Mouse (Mus musculus): Measurements from ENCODE around the gene B4galnt3. TPM values are rescaled to one million over a fixed set of nuclear protein-coding genes. Genes with fewer than 3 reads are reported as not detected.

The B4galnt3 gene
- polyA plus RNA-seq, 1 experiment = 0.10 TPM

GRCm38 (mm10) chr6:120230441-120230840 is 63.9 kb downstream of the B4galnt3 start:
- Histone ChIP-seq H3K36me3 (ENCODE audit: control insufficient read depth, insufficient read depth) (no peaks in the 10 kb centered on the region), H3K79me2 (ENCODE audit: control insufficient read depth, insufficient read depth) (no peaks in the 10 kb centered on the region), H3K4me3 (no peak overlapping the region), H3ac (ENCODE audit: control insufficient read depth, insufficient read length) (no peak overlapping the region), H3K27me3 (ENCODE audit: control insufficient read depth, insufficient read depth, insufficient read length) (peaks cover 4% of the 10 kb centered on the region), H3K4me2 (ENCODE audit: low read depth) (no peak overlapping the region)
- TF ChIP-seq MAX (IDR thresholded peaks at IDR 0.05; ENCODE audit: low read depth) (no peak), MYOD1 (IDR thresholded peaks at IDR 0.05; ENCODE audit: control insufficient read depth in 1 of 3, insufficient read length in 2 of 3, low read depth in 2 of 3) (no peak), TCF12 (IDR thresholded peaks at IDR 0.05; ENCODE audit: insufficient read depth, poor library complexity, severe bottlenecking) (no peak), REST (IDR thresholded peaks at IDR 0.05; ENCODE audit: insufficient read depth, insufficient read length) (no peak)

- H3K36me3 ChIP-seq (ENCODE audit: control insufficient read depth, insufficient read depth) = no peaks in the 10 kb centered on the region
- no peaks in the 10 kb centered on the region for H3K27me3 ChIP-seq (ENCODE audit: control insufficient read depth, insufficient read depth, insufficient read length)
- no peak overlapping the region for H3K4me3 ChIP-seq
- H3K79me2 ChIP-seq (ENCODE audit: control insufficient read depth, insufficient read depth) = no peaks in the 10 kb centered on the region
- no peak overlapping the region for H3ac ChIP-seq (ENCODE audit: control insufficient read depth, insufficient read length)
- no peak overlapping the region for H3K4me2 ChIP-seq (ENCODE audit: low read depth)
- TF ChIP-seq TCF12 (IDR thresholded peaks at IDR 0.05; ENCODE audit: insufficient read depth, poor library complexity, severe bottlenecking) (no peak), USF1 (IDR thresholded peaks at IDR 0.05; ENCODE audit: low read depth) (no peak), TCF3 (IDR thresholded peaks at IDR 0.05; ENCODE audit: insufficient read length, low read depth) (no peak), POLR2A (IDR thresholded peaks at IDR 0.05; ENCODE audit: insufficient read length, low read depth) (no peak), REST (IDR thresholded peaks at IDR 0.05; ENCODE audit: insufficient read depth, insufficient read length) (no peak), MYOD1 (IDR thresholded peaks at IDR 0.05; ENCODE audit: control insufficient read depth in 1 of 3, insufficient read length in 2 of 3, low read depth in 2 of 3) (no peak), POLR2AphosphoS2 (IDR thresholded peaks at IDR 0.05; ENCODE audit: insufficient read length, low read depth) (no peak), CEBPB (IDR thresholded peaks at IDR 0.05; ENCODE audit: insufficient read depth, poor library complexity, severe bottlenecking) (no peak), SRF (IDR thresholded peaks at IDR 0.05; ENCODE audit: control insufficient read depth, insufficient read length, low read depth) (no peak)
Measured at GRCm38 (mm10) chr6:120229806-120230205, 64.6 kb downstream of the B4galnt3 start.

GRCm38 (mm10) chr6:120227068-120227467 is 67.3 kb downstream of the B4galnt3 start:
- H3K4me3 ChIP-seq = no peak overlapping the region
- no peaks in the 10 kb centered on the region for H3K79me2 ChIP-seq (ENCODE audit: control insufficient read depth, insufficient read depth)
- no peaks in the 10 kb centered on the region for H3K27me3 ChIP-seq (ENCODE audit: control insufficient read depth, insufficient read depth, insufficient read length)
- H3K36me3 ChIP-seq (ENCODE audit: control insufficient read depth, insufficient read depth) = no peaks in the 10 kb centered on the region
- no peak for TF ChIP-seq POLR2AphosphoS2 (IDR thresholded peaks at IDR 0.05; ENCODE audit: insufficient read length, low read depth)
- no peak for TF ChIP-seq TCF3 (IDR thresholded peaks at IDR 0.05; ENCODE audit: insufficient read length, low read depth)
- no peak for TF ChIP-seq SRF (IDR thresholded peaks at IDR 0.05; ENCODE audit: control insufficient read depth, insufficient read length, low read depth)
- no peak for TF ChIP-seq MYOD1 (IDR thresholded peaks at IDR 0.05; ENCODE audit: control insufficient read depth in 1 of 3, insufficient read length in 2 of 3, low read depth in 2 of 3)
- TF ChIP-seq POLR2A (IDR thresholded peaks at IDR 0.05; ENCODE audit: insufficient read length, low read depth) = no peak
- TF ChIP-seq MYOG (IDR thresholded peaks at IDR 0.05; ENCODE audit: control insufficient read depth in 1 of 3, insufficient read depth in 1 of 3, insufficient read length in 2 of 3, low read depth in 2 of 3) = no peak
- TF ChIP-seq USF1 (IDR thresholded peaks at IDR 0.05; ENCODE audit: low read depth) = no peak
- TF ChIP-seq MAX (IDR thresholded peaks at IDR 0.05; ENCODE audit: low read depth) = no peak
- TF ChIP-seq E2F4 (IDR thresholded peaks at IDR 0.05; ENCODE audit: insufficient read depth) = no peak
- no peak for TF ChIP-seq CEBPB (IDR thresholded peaks at IDR 0.05; ENCODE audit: insufficient read depth, poor library complexity, severe bottlenecking)
- TF ChIP-seq REST (IDR thresholded peaks at IDR 0.05; ENCODE audit: insufficient read depth, insufficient read length) = no peak
- no peak for TF ChIP-seq TCF12 (IDR thresholded peaks at IDR 0.05; ENCODE audit: insufficient read depth, poor library complexity, severe bottlenecking)
- no peak overlapping the region for H3ac ChIP-seq (ENCODE audit: control insufficient read depth, insufficient read length)
- H3K4me2 ChIP-seq (ENCODE audit: low read depth) = no peak overlapping the region

- TF ChIP-seq CEBPB (IDR thresholded peaks at IDR 0.05; ENCODE audit: insufficient read depth, poor library complexity, severe bottlenecking) (no peak), POLR2A (IDR thresholded peaks at IDR 0.05; ENCODE audit: insufficient read length, low read depth) (no peak), TCF12 (IDR thresholded peaks at IDR 0.05; ENCODE audit: insufficient read depth, poor library complexity, severe bottlenecking) (no peak), MYOG (IDR thresholded peaks at IDR 0.05; ENCODE audit: control insufficient read depth in 1 of 3, insufficient read depth in 1 of 3, insufficient read length in 2 of 3, low read depth in 2 of 3) (no peak), SRF (IDR thresholded peaks at IDR 0.05; ENCODE audit: control insufficient read depth, insufficient read length, low read depth) (no peak), REST (IDR thresholded peaks at IDR 0.05; ENCODE audit: insufficient read depth, insufficient read length) (no peak), POLR2AphosphoS2 (IDR thresholded peaks at IDR 0.05; ENCODE audit: insufficient read length, low read depth) (no peak), USF1 (IDR thresholded peaks at IDR 0.05; ENCODE audit: low read depth) (no peak), E2F4 (IDR thresholded peaks at IDR 0.05; ENCODE audit: insufficient read depth) (no peak), MYOD1 (IDR thresholded peaks at IDR 0.05; ENCODE audit: control insufficient read depth in 1 of 3, insufficient read length in 2 of 3, low read depth in 2 of 3) (no peak), TCF3 (IDR thresholded peaks at IDR 0.05; ENCODE audit: insufficient read length, low read depth) (no peak), MAX (IDR thresholded peaks at IDR 0.05; ENCODE audit: low read depth) (no peak)
- Histone ChIP-seq H3K4me3 (no peak overlapping the region), H3K4me2 (ENCODE audit: low read depth) (no peak overlapping the region), H3ac (ENCODE audit: control insufficient read depth, insufficient read length) (no peak overlapping the region), H3K79me2 (ENCODE audit: control insufficient read depth, insufficient read depth) (no peaks in the 10 kb centered on the region), H3K36me3 (ENCODE audit: control insufficient read depth, insufficient read depth) (no peaks in the 10 kb centered on the region), H3K27me3 (ENCODE audit: control insufficient read depth, insufficient read depth, insufficient read length) (no peaks in the 10 kb centered on the region)
Measured at GRCm38 (mm10) chr6:120225355-120225754, 69.0 kb downstream of the B4galnt3 start.

- Histone ChIP-seq H3K36me3 (ENCODE audit: control insufficient read depth, insufficient read depth) (no peaks in the 10 kb centered on the region), H3K4me2 (ENCODE audit: low read depth) (no peak overlapping the region), H3K4me3 (no peak overlapping the region), H3K27me3 (ENCODE audit: control insufficient read depth, insufficient read depth, insufficient read length) (no peaks in the 10 kb centered on the region), H3ac (ENCODE audit: control insufficient read depth, insufficient read length) (no peak overlapping the region), H3K79me2 (ENCODE audit: control insufficient read depth, insufficient read depth) (no peaks in the 10 kb centered on the region)
- no peak for TF ChIP-seq TCF12 (IDR thresholded peaks at IDR 0.05; ENCODE audit: insufficient read depth, poor library complexity, severe bottlenecking)
- TF ChIP-seq POLR2AphosphoS2 (IDR thresholded peaks at IDR 0.05; ENCODE audit: insufficient read length, low read depth) = no peak
- TF ChIP-seq E2F4 (IDR thresholded peaks at IDR 0.05; ENCODE audit: insufficient read depth) = no peak
- TF ChIP-seq SRF (IDR thresholded peaks at IDR 0.05; ENCODE audit: control insufficient read depth, insufficient read length, low read depth) = no peak
- TF ChIP-seq MAX (IDR thresholded peaks at IDR 0.05; ENCODE audit: low read depth) = no peak
- no peak for TF ChIP-seq CEBPB (IDR thresholded peaks at IDR 0.05; ENCODE audit: insufficient read depth, poor library complexity, severe bottlenecking)
Measured at GRCm38 (mm10) chr6:120222669-120223068, 71.7 kb downstream of the B4galnt3 start.
